Mouse (Mus musculus): ENCODE data around the gene Trim50. TPM values are rescaled to one million over a fixed set of nuclear protein-coding genes. Genes with fewer than 3 reads are reported as not detected.

Trim50 gene
- polyA plus RNA-seq (2017; shearing (Covaris generic)), result not detected

DNA sequence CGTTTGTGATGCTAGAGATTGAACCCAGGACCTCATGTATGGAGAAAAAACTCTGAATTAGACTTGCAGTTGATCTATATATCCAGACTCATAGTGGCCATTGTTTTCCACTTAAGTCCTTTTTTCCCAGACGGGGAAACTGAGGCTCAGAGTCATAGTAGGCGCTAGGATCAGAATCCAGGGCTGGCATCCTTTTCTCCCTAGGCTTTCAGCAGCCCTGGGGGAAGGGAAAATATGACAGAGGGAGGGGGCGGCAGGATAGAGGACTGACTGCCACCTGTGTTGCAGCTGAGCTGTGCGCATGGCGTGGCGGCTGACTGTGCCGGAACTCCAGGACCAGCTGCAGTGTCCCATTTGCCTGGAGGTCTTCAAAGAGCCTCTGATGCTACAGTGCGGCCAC lies at the start of gene Trim50:
Gene Trim50, plus strand, starts transcription at position 301 of the 400 bp plus-strand sequence.

DNA sequence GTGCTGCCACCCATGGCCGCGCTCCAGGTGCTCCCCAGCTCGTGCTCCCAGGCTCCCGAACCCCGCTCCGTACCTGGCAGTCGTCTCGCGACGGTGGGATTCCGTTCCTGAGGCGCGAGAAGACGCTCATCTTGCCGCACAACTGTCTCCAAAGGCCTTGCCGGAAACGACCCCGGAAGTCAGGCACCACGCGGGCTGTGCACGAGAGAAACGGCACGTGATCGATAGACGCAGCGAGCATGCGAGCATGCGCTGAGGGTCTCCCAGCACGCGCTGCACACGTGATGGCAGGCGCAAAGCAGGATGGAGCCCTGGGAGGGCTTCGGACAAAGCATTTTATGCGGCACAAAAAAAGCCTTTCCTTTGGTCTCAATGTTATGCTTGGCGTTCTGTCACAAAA lies 3.2 kb upstream of the Trim50 start, which contains the start of gene Fkbp6:
Gene Fkbp6, minus strand, starts transcription at position 183 of the 400 bp plus-strand sequence.

GRCm38 (mm10) chr5:135369787-135370654 lies 16.9 kb downstream of the Trim50 start, which contains the start of gene Nsun5:
Gene Nsun5 (plus strand): TSS chr5:135369953.

DNA sequence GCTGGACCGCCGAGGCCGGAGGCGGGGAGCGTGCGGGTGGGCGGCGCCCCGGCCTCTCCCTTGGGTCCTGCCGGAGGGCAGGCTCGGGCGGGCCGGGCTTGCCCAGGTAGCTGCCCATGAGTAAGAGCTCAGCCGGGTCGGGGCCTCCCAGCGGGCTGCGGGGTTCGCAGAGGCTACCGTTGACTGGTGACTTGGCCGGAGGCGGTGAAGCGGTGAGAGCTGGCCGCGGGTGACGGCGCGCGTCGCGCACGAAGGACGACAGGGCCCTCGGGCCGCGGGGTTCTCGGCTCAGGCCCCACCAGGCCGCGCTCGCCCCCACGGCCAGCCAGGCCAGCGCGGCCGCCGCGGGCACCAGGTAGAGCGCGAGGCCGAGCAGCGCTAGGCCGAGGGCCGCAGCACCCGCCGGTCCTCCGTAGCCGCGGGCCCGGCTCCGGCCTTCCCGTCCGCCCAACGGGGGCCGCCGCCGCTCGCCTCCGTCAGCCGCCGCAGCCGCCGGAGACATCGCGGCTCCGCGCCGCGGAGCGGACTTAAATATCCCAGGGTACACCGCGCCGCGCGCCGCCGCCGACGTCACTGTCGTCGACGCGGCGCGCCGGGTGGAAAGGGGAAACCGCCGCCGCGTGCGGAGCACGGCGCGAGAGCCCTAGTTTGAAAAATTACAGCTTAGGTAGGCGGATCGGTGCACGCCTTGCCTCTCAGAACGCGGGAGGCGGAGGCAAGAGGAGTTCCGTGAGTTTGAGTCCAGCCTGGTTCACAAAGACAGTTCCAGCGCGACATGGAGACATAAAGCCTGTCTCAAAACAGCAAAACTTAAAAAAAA lies 41.1 kb downstream of the Trim50 start, which contains the start of gene Pom121:
Gene Pom121, minus strand, starts transcription at position 543 of the 820 bp plus-strand sequence.

Other genes with a start within 250 kb of the Trim50 start
- gene Tbl2, start 203.6 kb upstream of the Trim50 start, polyA plus RNA-seq (2017; shearing (Covaris generic)), result 12.1 TPM
- gene Bcl7b, start 185.0 kb upstream of the Trim50 start, polyA plus RNA-seq (2017; shearing (Covaris generic)), result 159 TPM
- 52.1 TPM for gene Baz1b, start 166.0 kb upstream of the Trim50 start, polyA plus RNA-seq (2017; shearing (Covaris generic))
- not detected for gene Fzd9, start 102.1 kb upstream of the Trim50 start, polyA plus RNA-seq (2017; shearing (Covaris generic))
- not detected for gene Fkbp6, start 3.3 kb upstream of the Trim50 start, polyA plus RNA-seq (2017; shearing (Covaris generic))
- gene Nsun5, start 16.7 kb downstream of the Trim50 start, polyA plus RNA-seq (2017; shearing (Covaris generic)), result 41.1 TPM
- 45.7 TPM for gene Pom121, start 41.3 kb downstream of the Trim50 start, polyA plus RNA-seq (2017; shearing (Covaris generic))
- 0.21 TPM for gene Hip1, start 191.8 kb downstream of the Trim50 start, polyA plus RNA-seq (2017; shearing (Covaris generic))
- not detected for gene Ccl26, start 210.3 kb downstream of the Trim50 start, polyA plus RNA-seq (2017; shearing (Covaris generic))
- not detected for gene Ccl24, start 219.8 kb downstream of the Trim50 start, polyA plus RNA-seq (2017; shearing (Covaris generic))